Mouse (Mus musculus) kidney, adult 8-10 months (tissue): ENCODE results near the gene Hoxb5.
A peak's percentile ranks its signal among the peaks of the same experiment; 100 is the strongest.

Experiments
- DNase-seq, 2 experiments: peaks; one replicate each; pipeline ENCODE4 v3.0.0; 2022

The Hoxb5 gene

DNA sequence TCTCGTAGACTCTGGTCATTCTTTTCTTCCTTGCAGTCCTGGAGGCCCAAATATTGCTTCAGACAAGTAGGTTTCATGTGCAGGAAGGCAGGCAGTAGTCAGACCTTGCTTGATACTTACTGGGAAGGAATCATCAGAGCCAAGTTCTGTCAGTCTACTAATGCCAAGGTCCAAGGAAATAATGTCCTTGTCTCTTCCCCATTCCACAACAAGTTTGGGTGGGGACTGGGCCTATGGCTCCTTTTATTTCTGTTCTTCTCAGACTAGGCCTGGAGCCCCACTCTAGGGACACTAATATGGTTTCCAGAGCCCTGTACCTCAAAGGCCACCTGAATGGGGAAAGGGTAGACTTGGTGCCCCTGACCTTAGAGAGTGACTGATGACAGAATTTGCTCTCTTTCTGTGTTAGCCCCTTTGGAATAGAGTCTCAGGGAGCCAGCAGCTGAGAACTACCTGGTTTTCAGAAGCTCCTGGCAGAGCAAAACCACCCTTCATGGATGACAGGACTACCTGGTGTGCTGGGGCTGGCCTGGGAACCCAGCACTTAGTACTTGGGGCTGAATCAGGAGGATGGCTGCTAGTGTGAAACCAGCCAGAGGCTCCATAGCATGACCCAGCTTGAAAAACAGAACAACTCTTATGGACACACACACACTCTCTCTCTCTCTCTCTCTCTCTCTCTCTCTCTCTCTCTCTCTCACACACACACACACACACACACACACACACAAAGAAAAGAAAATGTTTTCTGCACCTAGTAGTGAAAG is 14.5 kb upstream of the Hoxb5 start:
- no peak for DNase-seq

DNA sequence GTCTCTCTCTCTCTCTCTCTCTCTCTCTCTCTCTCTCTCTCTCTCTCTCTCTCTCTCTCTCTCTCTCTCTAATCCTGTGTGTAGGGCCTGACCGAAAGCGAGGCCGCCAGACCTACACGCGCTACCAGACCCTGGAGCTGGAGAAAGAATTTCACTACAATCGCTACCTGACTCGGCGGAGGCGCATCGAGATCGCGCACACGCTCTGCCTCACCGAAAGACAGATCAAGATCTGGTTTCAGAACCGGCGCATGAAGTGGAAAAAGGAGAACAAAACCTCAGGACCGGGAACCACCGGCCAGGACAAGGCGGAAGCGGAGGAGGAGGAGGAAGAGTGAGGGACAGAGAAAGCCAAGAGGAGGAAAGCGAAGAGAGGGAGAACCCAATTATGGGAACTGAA is 13.8 kb upstream of the Hoxb5 start:
- DNase-seq = peak in 1 of 2 experiments; percentile 40

DNA sequence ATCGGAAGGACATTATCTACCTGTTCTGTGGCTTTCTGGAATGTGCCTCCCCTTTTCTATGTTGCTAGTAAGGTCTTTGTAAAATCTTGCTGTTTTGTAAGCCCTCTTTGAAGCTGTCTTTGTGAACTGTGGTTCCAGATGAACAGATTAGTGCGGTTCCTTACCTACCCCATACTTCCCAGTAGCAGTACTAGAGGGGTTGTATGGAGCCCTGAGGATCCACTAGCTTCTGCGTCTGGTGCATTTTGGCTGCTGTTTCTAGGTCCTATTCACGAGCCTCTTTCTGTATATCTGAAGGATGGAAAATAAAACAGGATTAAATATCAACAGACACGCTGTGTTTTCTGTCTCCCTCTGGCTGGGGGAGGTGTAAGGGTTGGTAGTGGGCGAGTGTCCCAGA is 13.3 kb upstream of the Hoxb5 start:
- DNase-seq = no peak

DNA sequence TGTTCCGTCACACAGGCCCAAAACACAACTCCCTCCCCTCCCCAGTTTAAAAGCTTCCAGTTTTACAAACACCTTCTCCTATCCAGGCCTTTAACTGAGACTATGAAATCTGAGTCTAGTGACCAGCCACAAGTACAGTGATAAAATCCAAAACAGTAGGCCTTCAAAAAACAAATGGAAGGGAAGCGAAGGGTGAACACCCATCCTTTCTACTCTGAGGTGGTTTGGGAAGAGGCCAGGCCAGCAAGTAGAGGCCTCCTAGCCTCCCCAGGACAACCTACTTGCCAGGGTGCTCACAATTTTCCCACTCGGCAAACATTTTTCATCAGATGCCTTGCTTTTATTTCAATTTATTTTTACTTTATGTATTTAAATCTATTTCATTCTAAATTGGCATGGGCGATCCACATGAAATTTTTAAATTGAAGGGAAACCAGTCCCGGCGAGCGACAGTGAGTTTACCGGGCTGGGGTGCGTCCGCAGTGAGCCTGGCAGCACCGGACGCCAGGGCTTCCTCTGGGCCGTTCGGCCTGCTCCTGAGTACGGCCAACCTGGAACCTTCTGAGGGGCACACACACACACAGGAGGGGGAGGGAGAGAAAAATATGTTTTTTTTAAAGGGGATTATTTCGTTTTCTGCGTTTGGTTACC is 12.3 kb upstream of the Hoxb5 start:
- no peak for DNase-seq

DNA sequence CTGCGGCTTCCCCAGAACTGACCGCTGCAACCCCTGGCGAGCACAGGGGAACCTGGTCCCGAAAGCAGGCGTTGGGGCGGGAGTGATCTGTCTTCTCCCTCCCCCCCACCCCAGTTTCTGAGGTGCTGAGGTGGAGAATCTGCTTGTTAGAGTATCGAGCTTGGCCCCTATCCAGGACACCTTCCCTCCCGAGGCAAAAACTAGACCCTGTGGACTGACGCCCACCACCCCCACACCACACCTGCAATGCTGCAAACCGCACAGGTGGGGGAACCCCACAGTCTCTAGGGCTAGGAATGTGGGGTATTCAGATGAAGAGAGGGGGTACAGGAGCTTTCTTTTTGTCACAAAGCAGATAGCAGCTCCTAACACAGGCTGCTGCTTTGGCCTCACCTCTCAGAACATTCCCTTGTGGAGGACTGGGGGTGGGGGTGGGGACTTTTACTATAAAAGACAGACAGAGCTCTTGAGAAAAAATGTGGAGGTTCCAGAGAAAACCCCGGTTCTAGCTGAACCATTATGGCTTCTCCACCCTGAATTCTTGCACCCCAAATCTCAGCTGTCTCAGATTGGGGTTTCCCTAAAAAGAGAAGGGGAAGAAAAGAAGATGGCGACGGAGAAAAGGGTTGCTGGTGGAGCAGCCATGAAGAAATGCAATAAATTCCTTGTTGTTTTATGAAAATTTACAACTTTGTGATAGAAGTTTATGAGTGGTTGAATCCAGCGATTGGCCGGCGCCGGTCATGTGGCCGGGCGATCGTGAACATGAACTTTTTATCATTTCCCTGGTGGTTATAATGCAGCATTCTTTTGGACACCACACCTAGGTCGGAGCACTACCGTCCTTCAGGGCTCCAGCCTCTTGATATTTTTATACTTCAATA is 11.2 kb upstream of the Hoxb5 start, which contains the start of gene Hoxb6:
Gene Hoxb6, plus strand, starts transcription at position 796 of the 884 bp plus-strand sequence.
- peak; percentile 82 to 84 for DNase-seq

DNA sequence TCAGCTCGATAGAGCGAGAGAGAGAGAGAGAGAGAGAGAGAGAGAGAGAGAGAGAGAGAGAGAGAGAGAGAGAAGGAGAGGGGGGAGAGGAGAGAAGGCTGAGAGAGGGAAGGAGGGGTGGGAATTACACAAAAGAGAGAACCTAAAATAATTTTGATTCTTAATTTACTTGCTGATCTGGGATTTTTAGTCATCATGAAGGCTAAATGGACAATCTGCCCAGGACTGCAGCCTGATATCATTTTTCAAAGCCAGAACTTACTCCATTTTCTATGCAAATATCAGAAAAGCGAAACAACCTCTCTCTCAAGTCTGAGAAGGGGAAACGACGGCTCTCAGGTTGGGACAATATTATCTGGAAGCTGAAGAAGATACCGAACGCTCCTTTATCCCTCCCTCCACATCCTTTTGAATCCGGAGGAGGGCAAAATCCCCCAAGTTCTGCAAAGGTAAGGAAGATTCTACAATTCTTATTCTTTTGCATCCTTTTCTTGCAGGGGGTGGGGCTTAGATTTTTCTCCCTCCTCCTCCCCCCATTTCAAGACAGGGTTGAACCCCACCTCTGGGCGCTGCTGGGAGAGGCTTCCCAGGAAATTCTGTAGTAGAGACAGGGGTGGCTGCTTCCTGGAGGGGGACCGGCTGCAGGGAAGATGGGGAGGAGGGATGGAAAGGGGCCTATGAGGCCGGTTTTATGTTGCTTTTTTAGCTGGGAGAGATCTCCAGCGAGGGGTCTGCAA is 10.4 kb upstream of the Hoxb5 start:
- peak in 1 of 2 experiments; percentile 52 for DNase-seq

DNA sequence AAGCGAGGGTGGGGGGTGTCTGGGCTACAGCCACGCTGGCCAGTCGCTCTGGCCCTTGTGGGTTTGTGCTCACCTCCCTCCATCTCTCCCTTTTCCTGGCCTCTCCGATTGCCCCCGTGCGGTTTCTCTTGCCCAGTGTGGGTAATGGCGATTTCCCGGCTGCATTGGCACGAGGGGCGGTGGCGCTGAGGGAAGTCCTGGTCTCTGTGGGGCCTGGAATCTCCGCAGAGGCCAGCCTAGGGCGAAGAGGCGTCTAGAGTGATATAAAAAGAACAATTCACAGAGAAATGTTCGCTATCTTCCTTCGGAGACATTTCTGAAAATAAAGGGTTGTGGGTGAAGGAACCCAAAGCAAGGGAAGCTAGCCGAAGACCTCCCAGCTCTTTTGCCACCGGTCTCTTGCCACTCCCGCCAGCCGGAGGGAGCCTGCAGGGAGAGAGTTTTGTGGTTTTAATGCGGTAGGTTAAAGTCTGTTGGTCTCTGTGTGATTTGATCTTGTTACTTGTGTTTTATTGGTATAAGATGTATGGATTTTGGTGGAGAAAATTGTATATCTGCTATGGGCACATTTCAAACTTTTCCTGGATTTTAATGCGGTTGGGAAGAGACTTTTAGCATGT is 9.7 kb upstream of the Hoxb5 start:
- DNase-seq = peak in 1 of 2 experiments; percentile 44

DNA sequence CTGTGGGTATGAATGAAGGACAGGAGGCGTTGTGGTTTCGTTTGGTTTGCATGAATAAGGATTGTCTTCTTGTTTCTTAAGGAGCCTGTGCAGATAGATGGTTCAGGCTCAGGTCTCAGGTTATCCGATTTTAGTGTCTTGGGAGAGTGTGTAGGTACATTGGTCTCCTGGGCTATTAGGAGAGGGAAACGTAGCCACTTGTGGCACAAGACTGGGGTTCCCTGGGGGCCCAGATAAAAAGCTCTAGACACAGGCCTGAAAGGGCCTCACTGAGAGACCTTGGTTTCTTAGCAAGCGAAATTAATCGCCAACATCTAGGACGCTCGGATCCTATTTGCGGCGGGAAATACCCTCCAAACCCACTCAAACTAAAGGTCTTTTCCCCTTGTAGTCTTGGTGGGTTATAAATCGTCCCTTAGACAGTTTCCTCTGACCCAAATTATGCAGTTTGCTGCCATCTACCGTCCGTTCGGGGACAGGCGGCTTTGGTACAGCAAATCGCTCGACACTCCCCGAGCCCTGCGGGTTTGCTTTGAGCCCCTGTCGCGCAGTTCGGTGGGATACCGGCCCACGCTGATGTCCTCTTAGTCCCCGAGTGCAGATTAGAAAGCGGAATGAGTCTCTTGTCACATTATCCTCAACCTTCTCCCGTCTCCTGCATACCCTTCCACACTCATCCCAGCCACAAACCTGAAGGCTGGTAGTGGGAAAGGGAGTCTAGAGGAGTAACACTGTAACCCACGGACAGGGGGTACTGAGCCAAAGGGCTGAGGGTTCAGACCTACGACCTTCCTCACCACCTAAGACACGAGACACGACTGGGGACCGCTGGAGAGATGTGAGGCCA is 8.7 kb upstream of the Hoxb5 start:
- DNase-seq = peak; percentile 89 to 95

DNA sequence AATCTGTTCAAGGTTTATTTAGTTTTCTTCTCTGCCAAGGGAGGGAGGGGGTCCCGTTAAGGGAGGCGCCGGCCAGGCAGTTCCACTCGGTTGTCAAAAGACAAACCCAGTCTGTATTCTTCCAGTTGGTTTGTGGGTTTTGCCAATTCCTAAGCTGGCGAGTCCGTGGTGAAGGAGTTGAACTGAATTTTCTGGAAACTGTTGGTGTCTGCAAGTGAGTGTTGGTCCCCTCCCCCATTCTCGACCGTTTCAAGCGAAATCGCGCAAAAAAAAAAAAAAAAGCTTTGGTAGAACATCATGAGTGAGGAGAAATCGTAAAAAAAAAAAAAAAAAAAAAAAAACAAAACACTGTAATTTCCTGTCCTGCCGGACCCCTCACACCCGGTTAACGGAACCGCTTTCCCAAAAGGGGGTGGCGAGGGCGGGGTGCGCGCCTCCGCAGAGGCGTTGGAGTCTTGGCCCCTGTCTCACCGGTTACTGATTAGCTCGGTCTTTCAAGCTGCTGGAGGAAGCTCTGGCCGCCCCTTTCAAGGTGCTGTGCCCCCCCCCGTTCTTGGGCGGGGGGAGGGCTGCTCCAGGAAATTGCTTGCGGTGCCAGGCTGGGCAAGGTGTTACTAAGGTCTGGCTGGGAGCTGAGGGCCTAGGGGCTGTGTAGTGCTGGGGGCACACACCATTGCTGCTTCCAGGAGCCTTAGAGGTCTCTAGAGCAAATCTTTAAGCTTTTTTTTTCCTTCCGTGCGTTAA is 7.9 kb upstream of the Hoxb5 start:
- DNase-seq = peak; percentile 88 to 91

DNA sequence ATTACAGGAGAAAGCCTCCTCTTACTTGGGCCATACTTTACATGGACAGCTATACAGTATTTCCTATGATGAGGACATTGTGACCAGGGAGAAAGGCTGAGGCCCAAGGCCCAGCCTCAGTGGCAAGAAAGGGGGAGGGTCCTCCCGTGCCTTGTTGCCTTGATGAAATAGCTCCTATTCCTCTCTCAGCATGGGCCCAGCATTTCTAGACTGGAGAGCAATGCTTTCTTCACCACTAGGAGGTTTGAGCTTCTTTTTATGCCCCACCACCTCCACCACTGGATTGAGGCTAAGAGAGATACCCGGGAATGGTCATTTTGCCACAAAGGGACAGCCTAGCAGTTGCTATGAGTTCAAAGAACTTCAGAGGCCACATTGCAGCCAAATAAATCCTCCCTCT is 6.1 kb upstream of the Hoxb5 start:
- DNase-seq = no peak

DNA sequence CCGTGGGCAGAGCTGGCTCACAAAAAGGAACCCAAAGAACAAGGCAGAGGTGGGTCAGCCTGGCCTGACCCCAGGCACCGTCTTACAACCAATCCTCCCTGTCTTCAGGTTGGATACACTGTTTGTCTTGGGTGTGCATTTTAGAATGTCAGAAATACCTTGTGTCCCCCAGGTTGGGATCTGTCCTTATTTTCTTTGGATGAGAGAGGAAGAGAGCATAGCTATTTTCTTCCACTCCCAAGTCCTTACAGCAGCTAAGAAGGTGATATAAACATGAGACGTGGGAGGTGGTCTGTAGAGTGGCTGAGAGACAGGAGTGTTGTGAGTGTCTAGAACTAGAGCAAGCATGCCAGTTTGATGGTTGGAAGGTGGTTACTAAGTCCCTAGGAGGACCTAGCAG is 5.7 kb upstream of the Hoxb5 start:
- no peak for DNase-seq

DNA sequence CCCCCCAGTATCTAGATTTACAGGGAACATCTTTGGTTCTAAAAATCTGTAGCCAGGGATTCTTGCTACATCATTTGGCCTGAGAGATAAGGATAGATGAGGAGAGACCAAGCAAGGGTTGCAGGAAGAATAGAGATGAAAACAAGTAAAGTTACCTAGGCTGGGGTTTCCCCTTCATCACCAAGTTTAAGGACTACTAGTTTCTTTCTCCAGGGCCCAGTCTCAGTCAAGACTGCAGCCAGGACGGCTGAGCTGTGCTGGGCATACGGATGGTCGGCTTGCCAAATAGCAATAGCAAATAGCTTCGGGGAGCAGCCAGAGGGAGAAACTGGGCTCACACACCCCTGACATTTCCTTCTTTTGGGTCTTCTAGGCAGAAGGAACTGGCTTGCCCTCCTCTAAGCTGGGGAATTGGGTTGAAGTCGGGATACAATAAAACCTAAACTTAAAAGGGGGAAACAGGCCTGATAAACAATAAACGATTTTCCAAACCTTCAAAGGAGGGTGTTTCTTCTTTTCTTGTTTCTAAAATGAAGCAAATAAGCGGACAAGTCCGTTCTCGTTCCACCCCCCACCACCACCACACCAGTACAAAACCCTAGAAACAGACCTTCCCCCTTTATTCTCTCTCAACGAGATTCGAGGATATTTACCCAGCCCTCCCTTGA is 5.0 kb upstream of the Hoxb5 start:
- DNase-seq = no peak

DNA sequence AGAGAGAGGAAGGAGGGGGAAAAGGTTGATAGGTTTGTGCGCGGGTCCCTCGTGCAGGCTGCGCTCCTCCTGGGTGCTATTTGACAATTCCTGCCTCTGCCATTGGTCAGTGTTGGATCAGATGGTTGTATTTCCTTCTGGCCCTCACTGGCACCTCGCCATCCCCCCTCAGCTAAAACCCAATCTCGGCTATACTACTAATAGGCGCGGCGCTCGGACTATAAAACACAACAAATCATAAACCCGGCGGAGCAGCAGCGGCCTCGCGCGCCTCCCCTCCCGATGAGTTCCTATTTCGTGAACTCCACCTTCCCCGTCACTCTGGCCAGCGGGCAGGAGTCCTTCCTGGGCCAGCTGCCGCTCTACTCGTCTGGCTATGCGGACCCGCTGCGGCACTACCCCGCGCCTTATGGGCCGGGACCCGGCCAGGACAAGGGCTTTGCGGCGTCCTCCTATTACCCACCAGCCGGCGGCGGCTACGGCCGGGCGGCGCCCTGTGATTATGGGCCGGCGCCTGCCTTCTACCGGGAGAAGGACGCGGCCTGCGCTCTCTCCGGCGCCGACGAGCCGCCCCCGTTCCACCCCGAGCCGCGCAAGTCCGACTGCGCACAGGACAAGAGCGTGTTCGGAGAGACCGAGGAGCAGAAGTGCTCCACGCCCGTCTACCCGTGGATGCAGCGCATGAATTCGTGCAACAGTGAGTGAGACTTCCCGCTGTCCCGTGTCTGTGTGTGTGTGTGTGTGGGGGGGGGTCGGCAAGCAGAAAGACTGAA is 4.1 kb upstream of the Hoxb5 start:
- DNase-seq = peak; percentile 88 to 93

DNA sequence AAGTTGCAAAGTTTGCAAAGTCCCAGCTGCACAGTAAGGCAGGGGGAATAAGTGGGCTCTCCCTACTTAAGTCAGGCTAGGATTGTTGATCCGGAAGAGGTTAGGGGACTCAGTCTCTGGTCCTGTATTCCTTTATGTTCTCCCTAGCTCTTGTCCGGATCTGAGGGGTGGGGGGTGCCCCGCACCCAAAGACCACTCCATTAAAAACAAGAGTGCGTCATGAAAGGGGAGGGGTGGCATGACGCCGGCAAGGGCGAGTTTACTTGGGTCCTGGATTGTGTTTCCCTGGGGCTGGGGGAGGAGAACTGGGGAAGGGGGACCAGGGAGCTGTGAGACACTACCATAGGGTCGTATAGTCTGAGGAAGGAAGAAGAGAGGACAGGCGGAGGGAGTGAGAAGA is 3.4 kb upstream of the Hoxb5 start:
- no peak for DNase-seq

DNA sequence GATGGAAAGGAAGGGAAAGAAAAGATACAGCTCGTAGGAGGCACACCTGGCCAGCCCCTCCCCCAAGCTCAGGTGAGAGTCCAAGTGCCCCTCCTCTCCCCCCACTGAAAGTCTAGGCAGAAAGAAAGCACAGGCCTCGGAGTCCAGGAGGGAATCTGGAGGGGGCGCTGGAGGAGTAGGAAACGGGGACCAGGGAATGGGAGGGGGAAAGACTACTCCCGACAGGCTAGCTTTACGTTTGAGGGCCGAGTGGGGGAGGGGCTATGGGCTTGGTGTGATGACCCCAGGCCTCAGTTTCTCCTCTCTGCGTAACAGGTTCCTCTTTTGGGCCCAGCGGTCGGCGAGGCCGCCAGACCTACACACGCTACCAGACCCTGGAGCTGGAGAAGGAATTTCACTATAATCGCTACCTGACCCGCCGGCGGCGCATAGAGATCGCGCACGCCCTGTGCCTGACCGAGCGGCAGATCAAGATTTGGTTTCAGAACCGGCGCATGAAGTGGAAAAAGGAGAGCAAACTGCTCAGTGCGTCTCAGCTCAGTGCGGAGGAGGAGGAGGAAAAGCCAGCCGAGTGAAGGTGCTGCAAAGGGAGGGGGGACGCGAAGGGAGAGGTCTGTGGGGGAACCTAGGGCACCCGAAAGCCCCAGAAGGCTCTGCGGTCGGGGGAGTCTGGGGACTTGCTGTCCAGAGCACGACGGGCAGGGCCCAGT is 2.6 kb upstream of the Hoxb5 start:
- peak in 1 of 2 experiments; percentile 49 for DNase-seq

DNA sequence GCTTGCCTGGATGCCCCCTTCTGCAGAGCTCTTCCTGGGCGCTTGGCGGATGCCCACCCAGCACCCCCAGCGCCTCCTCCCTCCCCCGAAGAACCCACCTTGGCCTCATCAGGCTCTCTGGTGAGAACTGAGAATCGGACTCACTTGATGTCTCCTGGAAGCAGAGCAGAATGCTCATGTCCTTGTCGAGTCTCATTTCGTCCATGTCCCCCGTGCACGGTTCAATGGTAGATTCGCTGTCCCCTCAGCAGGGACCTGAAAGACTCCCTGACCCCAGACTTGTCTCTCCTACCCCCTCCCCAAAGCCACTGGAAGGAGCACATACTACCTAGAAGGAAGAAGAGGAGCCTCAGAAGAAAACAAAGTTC is 2.1 kb upstream of the Hoxb5 start:
- DNase-seq = no peak

DNA sequence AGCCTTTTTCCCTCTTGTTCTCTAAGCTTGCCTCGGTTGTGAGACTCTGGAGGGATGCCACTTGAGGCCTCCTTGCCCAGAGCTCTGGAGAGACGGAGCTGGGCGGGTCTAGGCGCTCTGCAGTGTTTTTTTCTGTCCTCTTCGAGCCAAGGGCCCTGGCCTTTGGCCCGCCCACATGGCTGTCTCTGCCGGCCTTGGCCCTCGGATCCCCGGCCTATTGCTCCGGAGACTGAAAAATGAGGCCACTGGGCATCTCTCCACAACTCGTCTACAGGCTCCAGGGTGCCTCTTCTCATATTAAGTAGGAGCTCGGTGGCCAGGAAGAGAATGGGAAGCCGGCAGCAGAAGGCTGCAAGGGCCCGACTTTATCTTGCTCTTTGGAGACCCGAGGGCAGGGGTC is 1.3 kb upstream of the Hoxb5 start:
- peak; percentile 84 to 92 for DNase-seq

DNA sequence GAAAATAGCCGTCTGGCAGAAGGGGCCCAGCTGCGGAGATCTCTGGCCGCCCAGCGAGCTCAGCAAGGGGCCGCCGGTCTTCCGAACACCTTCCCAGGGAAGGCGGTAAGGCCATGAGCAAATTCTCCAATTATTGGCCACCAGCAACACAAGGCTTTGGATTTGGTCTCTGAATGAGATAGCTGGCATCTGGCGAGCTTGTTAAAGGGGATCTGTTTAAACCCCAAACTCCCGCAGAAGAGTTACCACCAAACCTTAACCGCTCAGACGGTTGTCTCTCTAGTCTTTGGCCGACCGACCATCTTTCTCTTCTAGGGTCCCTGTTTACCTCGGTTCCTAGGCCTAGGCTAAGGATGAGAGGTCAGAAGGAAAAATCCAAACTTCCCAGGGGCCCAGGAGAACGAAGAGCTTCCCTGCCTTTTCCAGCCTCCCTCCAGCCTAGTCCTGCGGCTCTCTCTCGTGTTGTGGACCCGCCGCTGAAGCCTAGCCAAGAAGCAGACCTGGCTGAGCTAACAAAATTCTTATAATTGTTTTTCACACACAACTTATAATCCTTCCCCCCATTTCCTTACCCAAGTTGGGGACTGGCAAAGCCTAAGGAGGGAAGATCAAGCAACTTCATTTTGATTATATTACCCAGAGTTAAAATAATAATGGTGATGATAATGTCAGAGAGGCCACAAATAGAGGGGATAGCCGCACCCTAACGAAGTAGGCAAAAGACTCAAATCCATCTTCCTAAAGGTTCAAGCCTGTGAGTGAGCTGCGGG is 570 bp upstream of the Hoxb5 start:
- peak in 1 of 2 experiments; percentile 20 for DNase-seq
